Mouse (Mus musculus): ENCODE results near the gene Gm17402.
A peak's percentile ranks its signal among the peaks of the same experiment; 100 is the strongest.

Gene Gm17402

DNA sequence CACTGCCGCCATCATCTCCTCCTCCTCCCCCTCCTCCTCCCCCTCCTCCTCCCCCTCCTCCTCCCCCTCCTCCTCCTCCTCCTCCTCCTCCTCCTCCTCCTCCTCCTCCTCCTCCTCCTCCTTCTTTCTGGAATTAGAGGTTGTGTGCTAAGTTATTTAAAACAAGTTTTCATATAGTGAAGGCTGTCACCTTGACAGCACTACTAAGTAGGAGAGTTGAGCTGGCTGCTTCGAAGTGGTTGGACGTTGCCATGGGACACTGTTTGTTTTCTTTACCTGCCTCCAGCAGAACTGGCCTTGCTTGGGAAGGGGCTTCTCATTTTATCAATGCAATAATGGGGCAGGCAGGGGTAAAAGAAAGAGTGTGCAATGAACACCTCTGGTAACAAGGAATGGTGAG, at the start of gene Gm17402:
Gm17402 (minus strand) TSS at position 101 of the 400 bp plus-strand sequence.
- DNase-seq (ENCODE audit: low spot score in 2 of 2), result no peak

DNA sequence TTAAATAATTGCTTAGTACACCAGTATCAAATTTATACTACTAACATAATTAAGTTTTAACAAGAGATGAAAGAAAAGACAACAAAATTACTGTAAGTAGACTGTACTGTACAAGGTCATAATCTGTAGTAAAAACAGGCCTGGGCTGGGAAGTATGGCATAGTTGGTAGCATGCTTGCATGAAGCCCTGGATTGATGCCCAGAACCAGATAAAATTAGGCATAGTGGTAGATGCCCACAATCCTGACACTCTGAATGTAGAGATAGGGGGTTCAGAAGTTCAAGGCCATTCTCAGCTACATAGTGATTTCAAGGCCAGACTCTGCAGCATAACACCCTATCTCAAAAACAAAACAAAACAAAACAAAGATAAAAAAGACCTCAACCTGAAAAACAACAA, 3.3 kb upstream of the Gm17402 start:
- no peak for DNase-seq (ENCODE audit: low spot score in 2 of 2)

DNA sequence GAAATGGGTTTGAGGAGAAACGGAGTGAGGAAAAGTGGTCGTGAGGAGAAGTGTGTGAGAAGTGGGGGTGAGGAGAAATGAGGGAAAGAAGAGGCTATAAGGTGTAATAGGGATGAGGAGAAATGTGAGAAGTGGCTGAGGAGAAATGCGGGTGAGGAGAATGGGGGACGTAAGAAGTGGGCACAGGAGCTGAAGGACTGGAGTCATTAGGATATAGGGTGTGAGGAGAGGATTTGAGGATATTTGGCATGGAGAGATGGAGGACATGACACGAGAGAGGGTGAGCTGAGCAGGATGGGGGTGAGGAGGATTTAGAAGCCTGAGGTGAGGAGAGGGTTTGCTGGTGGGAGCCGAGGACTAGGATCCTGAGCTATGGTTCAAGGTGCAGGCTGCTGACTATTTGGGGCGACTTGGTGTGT, 594 bp downstream of the Gm17402 start:
- DNase-seq (ENCODE audit: low spot score in 2 of 2), result no peak

DNA sequence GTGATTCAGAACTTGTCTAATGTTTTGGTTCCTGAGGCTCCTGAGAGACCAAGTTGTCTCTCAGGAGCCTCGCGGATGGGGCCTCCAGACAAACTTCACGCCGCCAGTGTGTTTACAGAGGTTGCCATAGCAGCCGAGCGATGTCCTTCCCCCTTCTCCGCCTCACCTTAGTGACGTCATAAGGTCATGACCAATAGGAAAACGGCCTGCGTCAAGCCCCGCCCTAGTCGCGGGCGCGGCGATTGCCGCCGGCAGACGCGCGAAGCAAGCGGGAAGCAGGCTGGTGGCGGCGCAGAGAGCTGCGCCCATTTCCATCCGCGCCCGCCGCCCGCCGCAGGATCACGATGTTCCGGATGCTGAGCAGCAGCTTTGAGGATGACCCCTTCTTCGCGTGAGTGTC, 1.1 kb downstream of the Gm17402 start, which contains the start of gene Mlf1:
Mlf1 (plus strand) TSS at position 226 of the 400 bp plus-strand sequence.
- peak; percentile 76 to 91 for DNase-seq (ENCODE audit: low spot score in 2 of 2)

DNA sequence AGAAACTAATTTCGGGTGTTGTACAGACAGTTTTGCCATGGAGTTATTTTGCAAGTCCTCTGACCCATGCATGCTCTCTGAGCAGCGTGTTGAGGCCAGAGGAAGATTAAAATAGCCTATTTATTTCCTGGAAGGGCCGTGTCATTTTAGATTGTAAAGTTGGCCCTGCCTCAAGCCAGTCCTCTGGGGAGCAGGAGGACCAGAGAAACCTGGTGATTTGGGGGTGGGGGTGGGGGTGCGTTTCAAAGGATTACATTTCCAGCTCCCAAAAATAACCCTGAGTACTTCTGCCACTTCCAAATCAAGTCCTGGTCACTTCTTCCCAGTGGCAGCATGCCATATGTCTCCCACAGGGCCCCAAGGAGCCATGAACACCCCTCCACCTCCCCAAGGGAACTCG, 2.2 kb downstream of the Gm17402 start:
- DNase-seq (ENCODE audit: low spot score in 2 of 2), result no peak

DNA sequence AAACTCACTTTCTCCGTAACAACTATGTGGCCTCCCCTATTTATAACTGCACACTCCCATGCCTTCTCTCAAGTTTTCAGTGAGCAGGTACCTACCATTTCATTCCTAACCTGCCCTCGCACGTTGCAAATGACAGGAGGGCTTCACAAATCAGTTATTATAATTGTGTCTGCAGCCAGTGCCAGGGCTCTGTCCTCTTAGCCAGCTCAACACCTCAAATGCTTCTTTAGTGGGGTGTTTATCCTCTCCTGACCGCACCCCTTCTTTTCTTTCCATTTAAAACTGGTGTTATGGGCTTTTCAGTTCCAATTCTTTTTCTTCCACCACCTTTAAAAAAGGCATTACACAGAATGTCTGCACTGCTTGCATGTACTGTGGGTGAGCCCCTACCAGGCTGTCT, 2.8 kb downstream of the Gm17402 start:
- DNase-seq (ENCODE audit: low spot score in 2 of 2), result no peak

DNA sequence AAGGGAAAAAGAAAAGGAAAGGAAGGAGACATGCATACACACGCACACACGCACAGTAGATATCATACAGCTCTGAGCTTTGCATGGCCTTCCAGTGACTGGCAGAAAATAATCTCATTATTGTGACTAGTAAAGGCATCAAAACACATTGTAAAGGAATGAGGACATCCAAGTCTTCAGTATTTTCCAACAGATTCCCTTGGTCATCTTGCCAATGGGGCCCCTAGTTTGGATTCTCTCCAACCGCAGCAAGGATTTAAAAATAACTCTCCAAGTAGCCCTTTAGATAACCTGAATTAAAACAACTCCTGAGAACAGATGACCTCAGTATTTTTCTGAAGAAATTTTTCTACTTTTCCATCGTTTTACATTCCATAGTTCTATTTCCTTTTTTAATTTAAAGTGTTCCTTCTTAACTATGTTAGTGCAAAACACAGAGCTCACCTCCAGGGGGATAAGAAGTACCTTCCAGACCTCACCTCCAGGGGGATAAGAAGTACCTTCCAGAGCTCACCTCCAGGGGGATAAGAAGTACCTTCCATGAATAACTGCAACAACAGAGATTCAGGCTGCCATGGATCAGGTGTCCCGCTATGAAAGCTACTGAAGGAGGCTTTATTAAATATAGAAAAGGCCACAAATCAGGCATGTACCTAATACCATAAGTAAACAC, 5.4 kb downstream of the Gm17402 start:
- DNase-seq (ENCODE audit: low spot score in 2 of 2), result no peak

DNA sequence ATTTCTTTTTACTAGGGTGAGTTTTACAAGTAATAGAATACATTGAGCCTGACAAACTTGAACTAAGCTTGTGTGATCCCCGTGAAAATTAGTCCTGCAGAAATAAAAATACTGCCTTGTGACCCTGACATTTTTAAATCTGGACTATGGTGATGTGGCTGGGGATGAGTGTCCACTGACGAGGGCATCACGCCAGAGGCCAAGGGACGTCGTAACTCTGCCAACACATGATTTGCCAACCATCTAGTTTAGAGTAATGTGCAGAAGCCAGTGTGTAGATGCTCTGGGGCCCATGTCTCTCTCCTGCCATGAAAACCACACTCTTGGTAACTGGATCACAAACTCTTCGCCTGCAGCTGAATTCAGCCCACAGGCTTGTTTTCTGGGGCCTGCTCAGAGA, 7.5 kb downstream of the Gm17402 start:
- DNase-seq (ENCODE audit: low spot score in 2 of 2), result no peak

DNA sequence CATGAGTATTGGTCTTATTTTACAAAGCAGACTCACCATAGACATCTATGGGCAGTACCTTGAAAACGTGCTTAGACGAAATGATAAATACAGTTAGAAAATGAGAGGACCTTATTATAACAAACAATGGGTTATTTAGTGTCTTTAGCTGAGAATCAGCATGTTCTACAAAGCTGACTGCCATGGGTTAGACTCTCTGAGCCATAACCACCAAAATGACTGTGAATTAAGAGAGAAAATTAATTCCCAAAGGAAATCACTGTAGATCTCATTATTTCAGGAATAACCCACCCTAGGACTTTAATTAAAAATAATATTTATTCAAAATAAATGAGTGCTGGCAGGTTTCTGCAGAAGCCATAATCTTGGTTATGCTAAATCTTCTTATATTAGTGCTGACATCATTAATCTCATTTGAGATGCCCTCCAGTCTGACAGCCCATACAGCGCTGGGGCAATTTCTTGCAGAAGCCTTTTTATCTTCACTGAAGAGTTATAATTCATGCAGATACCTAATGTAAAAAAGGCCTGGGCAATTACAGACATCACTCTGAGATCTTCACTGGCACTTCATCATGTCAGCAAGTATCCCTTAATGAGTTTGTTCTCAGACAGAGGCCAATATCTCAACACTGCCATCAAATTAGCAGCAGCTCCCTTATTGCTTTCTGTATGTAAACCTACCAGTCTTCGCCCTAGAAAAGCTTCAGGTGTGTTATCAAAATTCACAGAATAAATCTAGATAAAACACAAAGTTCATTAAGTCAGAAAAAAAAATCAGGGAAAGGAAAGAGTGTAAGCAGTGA, 8.7 kb downstream of the Gm17402 start:
- no peak for DNase-seq (ENCODE audit: low spot score in 2 of 2)

DNA sequence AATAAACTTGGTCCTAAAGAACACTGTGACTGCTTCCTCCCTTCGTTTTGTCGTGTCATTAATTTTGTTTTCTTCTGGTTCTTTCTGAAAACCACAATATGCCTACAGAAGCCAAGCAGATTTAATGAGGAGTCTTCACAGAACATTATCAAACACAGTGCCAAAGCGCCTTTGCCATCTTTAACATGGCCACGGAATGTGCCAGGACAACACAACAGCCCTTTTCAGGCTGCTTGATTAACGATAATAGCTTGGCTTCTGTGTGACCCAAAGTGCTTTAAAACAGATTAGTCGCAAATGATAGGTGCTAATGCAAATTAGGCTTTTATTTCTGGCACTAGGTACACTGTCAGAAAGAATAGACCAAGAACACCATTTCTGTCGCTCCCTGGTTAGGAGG, 16.6 kb downstream of the Gm17402 start:
- no peak for DNase-seq (ENCODE audit: low spot score in 2 of 2)

DNA sequence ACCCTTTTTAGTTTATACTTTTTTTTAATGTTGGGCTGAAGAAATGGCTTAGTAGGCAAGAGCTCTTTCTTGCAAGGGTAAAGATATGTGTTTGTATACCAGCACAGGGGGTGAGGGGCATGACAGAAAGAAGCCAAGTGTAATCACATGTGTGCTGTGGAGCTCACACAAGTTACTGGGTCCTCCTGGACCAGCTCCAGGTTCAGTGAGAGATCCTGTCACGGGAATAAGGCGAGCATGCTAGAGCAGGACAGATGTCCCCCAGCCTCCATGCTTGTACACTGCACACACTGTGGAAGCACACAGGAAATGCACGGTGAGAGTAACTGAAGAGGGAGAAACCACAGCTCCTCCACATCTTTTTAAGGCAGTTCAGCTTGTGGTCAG, 22.2 kb downstream of the Gm17402 start:
- no peak for DNase-seq (ENCODE audit: low spot score in 2 of 2)

DNA sequence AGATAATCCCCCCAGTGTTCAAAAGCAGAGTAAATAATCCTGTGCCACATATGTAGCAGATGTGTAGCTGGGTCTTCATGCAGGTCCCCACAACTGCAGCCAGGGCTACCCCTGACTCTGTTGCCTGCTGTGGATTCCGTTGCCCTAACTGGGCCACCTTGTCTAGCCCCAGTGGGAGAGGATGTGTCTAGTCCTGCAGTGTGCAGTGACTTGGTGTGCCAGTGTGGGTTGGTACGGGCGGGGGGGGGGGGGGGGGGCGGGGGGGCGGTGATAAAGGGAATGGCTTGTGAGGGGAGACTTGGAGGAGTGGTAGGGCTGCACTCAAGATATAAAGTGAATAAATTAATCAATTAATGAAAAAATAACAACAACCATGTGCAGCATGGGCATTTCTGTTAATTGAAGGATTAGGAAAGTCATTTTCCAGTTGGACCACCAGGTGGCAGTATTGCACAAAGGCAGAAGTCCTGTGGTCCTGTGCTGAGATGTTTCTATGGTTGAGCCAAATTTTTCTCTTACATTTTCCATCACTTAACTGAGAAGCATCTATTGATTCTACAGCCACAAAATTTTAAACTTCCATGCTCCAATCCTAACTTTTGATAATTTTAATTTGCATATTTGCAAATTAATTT, 22.7 kb downstream of the Gm17402 start:
- DNase-seq (ENCODE audit: low spot score in 2 of 2), result peak in 1 of 2 experiments; percentile 22

DNA sequence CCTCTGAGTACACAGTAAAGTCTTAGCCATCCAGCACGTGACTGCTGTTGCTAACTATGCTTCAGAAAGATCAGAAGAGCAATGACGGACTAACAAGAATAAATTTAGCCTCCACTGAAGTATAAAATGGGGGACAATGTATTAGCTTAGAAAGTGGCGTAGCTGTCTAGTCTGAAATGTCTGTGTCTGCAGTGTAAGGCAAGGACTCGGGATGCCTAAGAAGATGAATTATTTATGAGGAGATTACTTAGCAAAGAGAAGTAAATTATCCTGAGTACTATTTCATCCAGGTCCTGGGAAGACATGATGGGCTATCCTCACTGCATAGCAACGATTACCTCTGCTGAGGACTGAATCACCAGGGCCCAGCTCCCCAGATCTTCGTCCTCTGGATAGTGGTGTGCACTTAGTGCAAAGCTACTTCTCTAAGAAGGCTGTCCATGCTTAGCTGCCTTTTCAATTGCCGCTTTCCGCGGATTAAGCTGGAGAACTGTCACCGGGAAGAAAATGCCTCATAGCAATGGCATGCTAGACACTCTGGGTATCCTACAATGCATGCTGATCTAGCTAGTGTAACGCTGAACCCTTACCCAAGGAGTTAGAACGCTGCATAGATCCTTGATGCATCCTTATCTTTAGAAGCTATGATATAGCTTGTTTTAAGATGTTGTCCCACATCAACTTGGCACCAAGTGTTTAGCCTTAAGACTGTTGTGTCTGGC, 23.4 kb downstream of the Gm17402 start:
- no peak for DNase-seq (ENCODE audit: low spot score in 2 of 2)

DNA sequence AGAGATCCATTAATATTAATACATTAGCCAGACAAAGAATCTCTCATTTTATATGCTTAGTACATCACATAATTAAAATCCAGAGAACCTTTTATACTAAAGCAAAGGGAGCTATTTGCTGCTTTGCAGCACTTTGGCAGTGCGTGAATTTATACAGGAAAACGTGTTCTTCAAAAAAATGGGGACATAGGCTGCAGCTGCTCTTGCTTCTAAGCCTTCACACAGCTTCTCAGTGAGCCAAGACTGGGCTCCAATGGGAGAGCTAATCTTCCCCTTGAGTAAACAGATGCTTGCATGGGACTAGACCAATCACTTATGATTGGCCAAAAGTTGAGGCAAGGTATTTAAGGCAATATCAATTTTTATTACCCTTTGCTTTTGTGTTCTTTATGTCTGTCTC, 28.3 kb downstream of the Gm17402 start:
- no peak for DNase-seq (ENCODE audit: low spot score in 2 of 2)

DNA sequence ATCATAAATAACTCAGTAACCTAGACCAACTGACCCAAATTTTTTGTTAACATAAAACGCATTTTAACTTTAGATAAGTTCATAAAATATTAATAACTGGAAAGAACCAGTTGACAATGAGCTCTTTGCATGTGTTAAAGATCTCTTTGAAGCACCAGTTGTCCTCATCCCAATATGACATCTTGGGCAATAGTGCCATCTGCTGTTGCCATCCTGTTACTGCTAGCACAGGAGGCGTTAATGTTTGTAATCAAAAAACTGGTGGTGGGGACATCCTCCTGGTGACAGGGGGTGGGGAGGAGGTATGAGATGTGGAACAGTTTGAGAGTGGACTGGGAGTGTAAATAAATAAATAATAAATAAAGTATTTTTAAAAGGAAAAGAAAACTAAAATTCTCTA, 30.4 kb downstream of the Gm17402 start:
- peak in 1 of 2 experiments; percentile 55 for DNase-seq (ENCODE audit: low spot score in 2 of 2)

DNA sequence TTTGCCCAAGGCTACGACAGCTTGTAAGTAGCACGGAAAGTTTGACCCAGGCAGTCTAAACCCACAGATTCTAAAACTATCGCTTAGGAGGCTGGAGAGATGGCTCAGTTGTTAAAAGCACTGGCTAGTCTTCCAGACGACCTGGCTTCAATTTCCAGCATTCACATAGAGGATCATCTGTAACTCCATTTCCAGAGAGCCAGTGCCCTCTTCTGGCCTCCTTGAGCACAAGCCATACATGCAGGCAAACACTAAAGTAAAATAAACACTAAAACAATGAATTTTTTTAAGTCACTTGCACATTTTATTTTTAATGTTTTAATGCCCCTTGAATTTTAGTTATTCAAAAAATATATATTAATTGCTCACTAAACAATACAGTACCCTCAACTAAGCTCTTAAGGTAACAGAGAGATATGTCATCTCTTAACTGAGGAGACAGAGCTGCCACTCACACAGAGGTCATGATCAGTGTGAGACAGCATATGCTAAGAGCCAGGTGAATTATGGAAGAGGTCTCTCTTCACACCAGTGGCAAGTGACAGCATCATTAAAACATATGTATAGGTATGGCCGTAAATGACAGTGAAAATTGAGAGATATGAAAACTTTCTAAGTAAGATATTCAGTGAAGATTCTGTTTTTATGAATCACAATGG, 31.8 kb downstream of the Gm17402 start:
- DNase-seq (ENCODE audit: low spot score in 2 of 2), result no peak

DNA sequence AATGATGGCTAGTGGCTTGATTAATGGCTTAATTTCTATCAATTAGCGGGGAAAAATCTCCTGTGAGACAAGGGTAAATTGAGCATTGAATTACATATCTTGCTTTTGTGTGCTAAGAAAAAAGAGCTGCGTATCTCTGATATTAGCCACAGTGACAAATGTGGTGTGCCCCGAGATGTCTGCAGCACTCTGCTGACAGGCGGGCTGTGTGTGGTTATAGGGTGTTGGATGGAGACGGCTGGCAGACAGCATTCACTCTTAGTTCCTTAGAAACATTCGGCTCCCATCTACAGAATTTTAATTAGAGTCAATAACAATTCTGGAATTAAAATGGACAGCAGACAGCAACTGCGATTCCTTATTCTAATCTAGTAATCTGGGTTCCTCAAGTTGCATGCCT, 34.0 kb downstream of the Gm17402 start:
- no peak for DNase-seq (ENCODE audit: low spot score in 2 of 2)

DNA sequence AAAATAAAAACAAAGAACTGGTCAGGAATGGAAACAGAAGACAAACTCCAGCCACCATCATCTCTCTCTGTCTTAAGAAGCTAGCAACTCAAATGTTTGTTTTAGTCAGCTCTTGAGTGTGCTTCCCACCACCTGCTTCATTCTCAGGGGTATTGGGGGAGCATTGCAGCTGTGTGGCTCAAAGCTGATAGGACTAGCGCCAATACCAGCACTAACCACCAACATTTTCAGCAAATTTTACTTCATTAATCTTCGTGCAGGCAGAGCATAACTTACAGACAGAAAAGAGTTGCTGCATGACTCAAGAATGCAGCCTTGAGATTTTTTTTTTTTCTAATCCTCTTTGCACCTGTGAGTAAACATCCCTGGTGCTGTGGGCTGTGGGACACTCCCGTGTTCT, 35.4 kb downstream of the Gm17402 start:
- DNase-seq (ENCODE audit: low spot score in 2 of 2), result no peak

DNA sequence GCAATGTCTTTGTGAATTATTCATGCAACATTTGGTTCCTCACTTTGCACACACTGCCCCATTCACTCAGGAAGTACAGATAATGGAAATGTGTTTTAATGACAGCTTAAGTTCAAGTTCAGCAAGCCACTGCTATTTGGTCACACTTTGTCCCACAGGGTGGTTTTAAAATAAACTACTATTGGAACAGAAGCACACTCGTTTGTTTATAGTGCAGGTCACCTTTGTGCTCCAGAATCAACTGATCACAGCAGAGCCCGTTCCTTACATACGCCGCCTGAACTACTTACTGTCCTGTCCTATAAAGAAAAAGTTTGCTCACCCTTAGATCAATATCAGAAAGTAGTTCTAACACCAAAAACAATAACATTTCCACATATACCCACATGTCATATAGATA, 52.5 kb downstream of the Gm17402 start:
- no peak for DNase-seq (ENCODE audit: low spot score in 2 of 2)
